Mouse (Mus musculus): ENCODE results near the gene Flnc.
A peak's percentile ranks its signal among the peaks of the same experiment; 100 is the strongest.

The Flnc gene

DNA sequence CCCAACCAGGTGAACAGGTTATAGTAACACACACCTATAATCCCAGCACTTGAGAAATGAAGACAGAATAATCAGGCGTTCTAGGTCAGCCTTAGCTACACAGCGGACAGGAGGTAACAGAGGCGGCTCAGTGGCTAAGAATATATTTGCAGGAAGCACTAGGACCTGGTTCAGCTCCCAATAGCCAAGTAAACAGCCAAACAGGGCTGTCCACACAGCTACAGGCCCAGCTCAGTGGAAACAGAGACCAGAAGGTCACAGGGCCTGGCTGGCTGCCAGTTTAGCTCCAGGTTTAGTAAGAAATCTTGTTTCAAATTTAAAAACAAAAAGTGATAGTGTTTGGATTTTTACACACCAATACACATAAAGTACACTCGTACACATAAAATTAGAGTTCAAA lies 61.0 kb downstream of the Flnc start:
- DNase-seq: peak; percentile 71 to 72

DNA sequence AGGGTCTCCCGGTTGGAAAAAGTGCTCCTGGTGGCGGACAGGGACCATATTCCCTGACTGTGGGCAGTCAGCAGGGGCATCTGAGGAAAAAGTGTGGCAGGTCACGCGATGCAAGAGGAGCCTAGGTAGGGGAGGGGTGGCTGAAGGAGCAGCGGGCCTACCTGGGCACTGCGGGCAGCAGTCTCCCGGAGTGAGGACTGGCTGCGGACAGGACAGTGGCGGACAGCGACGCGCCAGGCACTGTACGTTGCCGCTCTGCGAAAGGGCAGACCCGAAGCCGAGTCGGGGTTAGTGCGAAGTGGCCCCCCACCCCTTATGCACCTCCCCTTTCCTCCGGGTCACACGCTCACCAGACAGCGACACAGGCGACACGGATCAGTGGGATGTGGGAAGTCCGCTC lies 63.2 kb downstream of the Flnc start:
- DNase-seq: no peak

DNA sequence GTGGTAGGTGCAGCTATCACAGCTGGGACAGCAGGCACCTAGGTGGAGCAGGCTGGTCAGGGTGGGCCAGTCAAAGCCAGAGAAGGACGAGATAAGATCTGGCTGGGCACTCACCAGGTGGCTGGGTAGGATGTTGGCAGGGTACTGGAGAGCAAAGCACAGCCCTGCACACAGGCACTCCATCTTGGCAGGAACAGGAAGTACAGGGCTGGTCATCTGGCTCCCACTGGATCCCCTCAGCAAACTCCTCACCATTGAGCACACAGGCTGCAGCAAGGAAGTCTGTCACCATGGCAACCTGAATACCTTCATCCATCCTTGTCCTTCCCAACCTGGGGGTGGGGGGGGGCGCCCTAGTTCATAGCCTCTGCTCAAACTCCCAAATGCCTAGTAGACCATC lies 64.7 kb downstream of the Flnc start:
- no peak for DNase-seq

DNA sequence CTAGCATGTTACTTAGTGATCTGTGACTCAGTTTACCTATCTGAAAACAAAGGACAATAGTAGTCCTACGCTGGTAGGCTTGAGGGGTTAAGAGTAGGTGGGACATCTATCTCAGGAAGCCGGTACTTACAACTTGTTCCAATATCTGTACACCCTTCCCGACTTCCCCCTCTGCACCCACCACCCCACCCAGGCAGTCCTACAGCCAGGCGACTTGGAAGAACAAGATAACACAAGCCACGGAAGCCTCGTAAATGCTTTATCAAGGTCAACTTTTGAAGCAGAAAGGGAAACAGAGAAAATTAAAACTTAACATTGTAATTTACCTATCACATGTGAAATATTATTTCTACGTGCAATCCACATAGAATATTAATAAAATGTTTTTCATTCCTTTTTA lies 67.1 kb downstream of the Flnc start:
- DNase-seq: no peak

DNA sequence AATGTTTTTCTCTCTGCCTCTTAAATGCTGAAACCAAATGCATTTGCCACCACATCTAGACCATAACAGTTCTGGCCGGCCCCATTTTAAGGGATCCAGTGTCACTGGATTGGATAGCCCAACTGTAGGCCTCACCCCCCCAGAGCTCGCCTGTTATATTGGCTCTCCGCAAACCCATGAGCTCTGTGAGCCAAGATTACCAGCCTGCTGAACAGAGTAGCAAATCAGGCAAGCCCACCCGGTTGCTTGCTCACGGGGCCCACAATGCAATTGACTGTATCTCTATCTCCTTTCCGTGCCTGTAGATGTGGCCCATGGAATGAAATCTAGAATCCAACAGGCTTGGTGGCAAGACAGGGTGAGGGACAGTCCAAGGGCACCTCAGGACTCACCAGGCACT lies 67.8 kb downstream of the Flnc start:
- DNase-seq: no peak

DNA sequence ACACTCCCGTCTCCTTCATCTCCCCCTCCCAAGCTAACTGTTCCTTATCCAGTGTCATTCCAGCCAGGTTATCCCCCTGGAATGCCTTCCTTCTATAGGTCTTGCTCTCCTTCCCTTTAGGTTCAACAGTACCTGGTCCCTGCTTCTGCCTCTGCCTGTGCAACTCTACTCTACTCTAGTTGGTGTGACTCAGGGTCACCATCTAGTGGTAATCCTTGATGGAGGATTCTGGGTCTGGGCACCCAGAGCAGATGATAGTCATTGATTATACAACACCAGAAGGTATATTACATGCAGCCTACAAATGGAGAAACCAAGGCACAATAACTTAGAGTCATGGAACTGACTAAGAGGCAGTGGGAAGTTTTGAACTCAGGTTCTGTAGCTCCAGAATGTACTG lies 68.5 kb downstream of the Flnc start:
- peak in 1 of 2 experiments; percentile 22 for DNase-seq

DNA sequence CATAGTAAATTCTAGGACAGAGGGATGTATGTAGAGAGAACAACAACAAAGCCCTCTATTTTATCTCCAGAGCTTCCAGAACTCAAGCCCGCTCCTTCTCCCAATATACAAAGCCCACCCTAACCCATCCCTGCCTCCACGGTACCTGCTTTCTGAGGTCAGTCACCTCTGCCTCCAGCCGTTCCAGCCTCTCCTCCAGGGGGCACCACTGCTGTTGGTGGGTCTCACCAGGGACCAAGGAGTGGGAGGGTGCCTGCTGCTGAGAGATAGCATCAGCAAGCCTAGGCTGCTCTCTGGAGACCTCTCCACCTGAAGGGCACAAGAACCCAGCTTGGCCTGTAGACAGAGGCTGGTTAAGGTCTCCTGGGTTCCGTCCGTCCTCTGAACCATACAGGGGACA lies 72.4 kb downstream of the Flnc start:
- DNase-seq: no peak

DNA sequence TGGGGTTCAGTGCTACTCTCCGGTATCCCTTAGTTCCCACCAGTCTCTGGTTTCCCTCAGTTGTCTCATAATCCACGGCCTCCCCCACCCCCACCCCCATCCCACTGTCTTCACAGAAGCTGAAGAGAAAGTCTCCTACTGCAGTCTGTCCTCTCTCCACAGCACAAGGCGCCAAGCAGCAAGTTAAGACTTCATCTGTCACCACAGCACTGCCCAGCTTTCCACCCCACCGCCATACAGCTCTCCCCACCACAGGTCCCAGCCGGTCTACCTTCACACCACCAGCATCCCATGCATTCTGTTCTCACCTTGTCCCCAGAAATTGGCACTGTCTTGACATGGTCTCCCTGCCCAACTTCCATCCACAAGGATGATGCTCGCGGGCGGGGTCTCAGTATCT lies 73.8 kb downstream of the Flnc start:
- DNase-seq: no peak

DNA sequence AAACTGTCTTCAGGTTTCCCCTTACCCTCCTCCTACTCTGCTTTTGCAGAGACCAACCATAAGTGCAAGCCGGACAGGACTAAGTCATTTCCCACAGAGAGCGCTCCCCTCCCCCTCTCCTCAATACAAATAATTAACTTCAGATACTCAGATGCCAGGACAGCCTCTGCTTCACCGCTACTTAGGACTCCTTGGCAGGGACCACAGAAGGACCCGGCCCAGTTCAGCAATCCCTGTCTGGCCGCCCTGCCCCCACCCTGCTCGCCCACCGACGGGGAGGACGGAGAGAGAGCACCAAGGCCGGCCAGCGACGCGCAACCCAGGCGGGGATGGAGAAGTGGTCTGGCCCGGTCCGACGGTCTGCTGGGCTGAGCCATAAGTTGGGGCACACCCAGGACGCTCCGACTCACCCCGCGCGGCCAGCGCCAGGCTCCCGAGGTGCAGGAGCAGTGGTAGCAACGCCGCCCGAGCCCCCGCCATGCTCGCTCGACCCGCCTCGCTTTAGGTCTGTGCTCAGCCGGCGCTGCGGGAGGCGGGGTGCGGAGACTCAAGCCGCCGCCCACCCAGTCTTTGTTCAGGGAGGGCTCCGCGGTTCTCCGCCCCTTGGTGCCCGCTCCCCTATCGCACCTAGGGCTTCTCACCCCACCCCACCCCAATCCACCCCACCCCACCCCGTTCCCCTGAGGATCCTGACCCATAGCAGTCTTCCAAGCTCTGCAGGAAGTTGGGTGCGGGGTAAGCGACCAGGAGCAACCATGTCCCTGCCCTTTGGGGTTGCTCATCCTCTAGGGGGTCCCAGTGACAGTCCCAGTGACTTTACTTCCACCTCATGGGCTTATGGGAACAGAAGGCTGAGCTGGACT lies 74.6 kb downstream of the Flnc start, which contains the start of gene Kcp:
Gene Kcp, minus strand, starts transcription at position 506 of the 863 bp plus-strand sequence.
- peak; percentile 73 to 76 for DNase-seq

DNA sequence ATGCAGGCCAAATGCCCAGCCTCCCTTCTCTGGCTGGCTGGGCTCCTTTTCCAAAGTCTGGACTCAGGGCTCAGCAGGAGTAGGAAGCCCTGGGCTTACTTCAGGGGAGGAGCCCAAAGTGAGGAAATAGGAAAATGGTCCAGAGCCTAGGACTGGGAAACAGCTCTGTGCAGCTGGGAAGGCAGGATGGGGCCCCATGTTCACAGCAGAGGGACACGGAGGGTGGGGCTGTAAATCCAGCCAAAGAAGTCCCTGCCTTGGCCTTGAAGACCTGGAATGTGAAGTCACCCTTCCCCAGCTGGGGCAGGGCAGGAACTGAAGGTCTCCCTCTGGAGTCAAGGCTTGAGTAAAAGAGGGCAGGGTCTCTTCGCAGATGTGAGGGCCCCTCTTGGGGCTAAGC lies 76.0 kb downstream of the Flnc start:
- no peak for DNase-seq
